Mouse (Mus musculus) forebrain, embryonic 12.5 days (tissue): ENCODE results near the gene Lrrc26. TPM values are rescaled to one million over a fixed set of nuclear protein-coding genes. Genes with fewer than 3 reads are reported as not detected.

Source experiments
- ATAC-seq: fragments of 200-750 bp; cut with Nextera tagmentation; 2 replicates; pipeline ENCODE4 v1.8.0; 2017; ENCODE audit warnings: moderate TSS enrichment; ENCODE audit not compliant: low FRiP score
- H3K27ac ChIP-seq: fragments of 300-500 bp; sonication (generic); 2 replicates; pipeline ENCODE4 v1.5.1; 2016; ENCODE audit warnings: mild to moderate bottlenecking
- H3K27me3 ChIP-seq: fragments of 300-500 bp; sonication (generic); 2 replicates; pipeline ENCODE4 v1.6.1; 2016; ENCODE audit warnings: mild to moderate bottlenecking
- H3K36me3 ChIP-seq: fragments of 300-500 bp; sonication (generic); replicated peaks from 2 replicates; pipeline ENCODE4 v1.6.1; 2016; ENCODE audit warnings: mild to moderate bottlenecking
- H3K4me1 ChIP-seq: fragments of 300-500 bp; sonication (generic); 2 replicates; pipeline ENCODE4 v1.6.1; 2016
- H3K4me2 ChIP-seq: fragments of 300-500 bp; sonication (generic); 2 replicates; pipeline ENCODE4 v1.6.1; 2016; ENCODE audit warnings: mild to moderate bottlenecking, moderate library complexity
- H3K4me3 ChIP-seq: fragments of 300-500 bp; sonication (generic); replicated peaks from 2 replicates; pipeline ENCODE4 v1.5.1; 2016; ENCODE audit warnings: mild to moderate bottlenecking
- H3K9ac ChIP-seq: fragments of 300-500 bp; sonication (generic); 2 replicates; pipeline ENCODE4 v1.6.1; 2016; ENCODE audit warnings: mild to moderate bottlenecking
- H3K9me3 ChIP-seq: fragments of 300-500 bp; sonication (generic); 2 replicates; pipeline ENCODE4 v1.6.1; 2016
- WGBS: fragments of 180-500 bp; shearing (Covaris S2); methylation state at CpG from one replicate; pipeline ENCODE4 v1.1.7; 2016; 5-methylcytosine and 5-hydroxymethylcytosine counted together
- polyA plus RNA-seq: library from polyadenylated mRNA; unstranded; fragments of >200 nt; fragmentation: Nextera tagmentation; extraction: Ambion mirVana; gene quantifications from 2 replicates; pipeline ENCODE4 v1.2.1, GENCODE M21; 2016

Lrrc26 gene
- polyA plus RNA-seq, 1 experiment from 2014 or later = not detected

DNA sequence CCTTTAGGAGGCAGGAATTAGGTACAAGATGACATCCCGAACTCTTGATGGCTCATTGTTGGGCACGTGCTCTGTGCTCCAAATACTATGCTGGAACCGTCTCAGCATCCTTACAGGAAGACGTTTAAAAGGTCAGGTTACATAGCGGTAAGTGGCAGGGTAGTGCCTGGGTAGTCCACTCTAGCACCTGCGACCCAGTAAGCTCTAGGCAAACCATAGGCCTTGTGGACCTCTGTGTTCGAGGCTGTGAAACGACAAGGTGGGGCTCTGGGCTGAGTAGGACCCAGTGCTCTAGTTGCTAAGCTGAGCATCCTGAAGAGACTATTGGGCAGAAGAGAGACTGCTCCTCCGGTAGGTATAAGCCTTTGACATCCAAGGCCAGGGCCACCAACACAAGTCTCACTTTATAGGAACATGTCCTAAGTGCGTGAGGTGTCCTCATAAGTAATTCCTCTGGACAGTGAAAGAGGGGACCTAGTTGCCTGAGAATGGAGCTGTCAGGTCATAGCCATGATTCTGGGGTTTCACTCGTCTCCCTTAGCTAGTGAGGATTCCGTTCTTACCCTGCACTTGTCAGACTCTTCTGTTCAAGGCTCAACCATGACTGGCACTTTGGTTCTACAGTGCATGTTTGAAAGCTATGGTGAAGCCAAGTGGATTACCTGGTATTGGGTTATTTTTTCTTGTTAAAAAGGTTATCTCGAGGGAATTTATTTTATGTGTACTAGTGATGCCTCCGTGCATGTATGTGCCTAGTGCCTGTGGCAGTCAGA is 16.1 kb downstream of the Lrrc26 start:
- ATAC-seq = no peak
- H3K9me3 ChIP-seq = no peaks in the 10 kb centered on the region
- peaks cover 75% of the 10 kb centered on the region for H3K27me3 ChIP-seq
- 50% methylated on average over 14 of the region's 14 CpGs for WGBS
- no peak overlapping the region for H3K27ac ChIP-seq
- H3K4me1 ChIP-seq = 0 out of 2 replicates have a peak, but pooled peaks cover 13% of the 10 kb centered on the region
- H3K4me2 ChIP-seq = peak overlapping the region; percentile 87
- H3K36me3 ChIP-seq = no peaks in the 10 kb centered on the region
- peak overlapping the region; percentile 61; the same call in 1 of the 2 replicates for H3K9ac ChIP-seq
- peak overlapping the region; percentile 49 for H3K4me3 ChIP-seq

DNA sequence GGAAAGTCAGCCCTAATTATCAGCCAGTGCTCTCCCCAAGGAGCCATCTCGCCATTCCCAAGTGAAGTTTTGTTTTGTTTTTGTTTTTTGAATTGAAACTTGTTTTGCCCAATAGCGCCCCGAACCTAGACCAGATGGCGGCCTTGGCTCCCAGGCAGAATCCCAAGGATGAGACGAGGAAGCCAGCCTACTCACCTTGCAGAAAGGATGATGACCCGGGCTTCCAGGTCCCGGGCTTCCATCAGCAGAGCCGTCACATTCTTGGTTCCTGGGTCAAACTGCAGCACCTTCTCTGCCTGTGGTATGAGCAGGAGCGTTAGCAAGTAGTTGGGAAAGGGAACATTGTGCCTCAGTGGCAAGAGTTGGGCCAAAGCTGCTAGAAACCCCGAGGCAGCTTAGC is 20.5 kb downstream of the Lrrc26 start:
- ATAC-seq = no peak

DNA sequence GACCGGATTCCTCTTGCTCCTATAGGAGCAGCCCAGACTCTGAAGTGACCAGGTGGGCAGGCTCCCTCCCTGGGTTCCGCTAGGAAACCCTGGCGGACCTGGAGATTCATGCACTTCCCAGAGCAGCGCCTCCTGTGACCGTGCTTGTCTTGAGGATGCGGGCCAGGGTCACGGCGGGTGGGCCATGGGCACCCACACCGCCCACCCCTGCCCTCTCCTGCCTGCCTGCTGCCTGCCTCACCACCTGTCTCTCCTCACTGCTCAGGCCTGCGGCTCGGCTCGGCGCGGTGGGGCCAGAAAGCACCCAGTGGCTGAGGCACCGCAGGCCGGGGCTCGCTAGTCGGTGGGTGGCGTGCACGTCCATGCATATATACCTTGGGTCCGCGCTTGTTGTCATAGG is 21.3 kb downstream of the Lrrc26 start:
- no peaks in the 10 kb centered on the region for H3K36me3 ChIP-seq
- H3K4me1 ChIP-seq = no peaks in the 10 kb centered on the region
- H3K27me3 ChIP-seq = peaks cover 100% of the 10 kb centered on the region
- no peak overlapping the region for H3K4me2 ChIP-seq
- no peak overlapping the region for H3K9ac ChIP-seq
- H3K4me3 ChIP-seq = no peak overlapping the region
- no peak overlapping the region for H3K27ac ChIP-seq
- H3K9me3 ChIP-seq = no peaks in the 10 kb centered on the region
- 3% methylated on average over 22 of the region's 22 CpGs for WGBS
- ATAC-seq = no peak

More for the DNA sequence above, 20.5 kb downstream of the Lrrc26 start:
- 57% methylated on average over 10 of the region's 10 CpGs for WGBS
- Histone ChIP-seq H3K9me3 (no peaks in the 10 kb centered on the region), H3K9ac (no peak overlapping the region), H3K27me3 (peaks cover 99% of the 10 kb centered on the region), H3K4me2 (no peak overlapping the region), H3K36me3 (no peaks in the 10 kb centered on the region), H3K4me1 (0 out of 2 replicates have a peak, but pooled peaks cover 4% of the 10 kb centered on the region), H3K4me3 (no peak overlapping the region), H3K27ac (no peak overlapping the region)

DNA sequence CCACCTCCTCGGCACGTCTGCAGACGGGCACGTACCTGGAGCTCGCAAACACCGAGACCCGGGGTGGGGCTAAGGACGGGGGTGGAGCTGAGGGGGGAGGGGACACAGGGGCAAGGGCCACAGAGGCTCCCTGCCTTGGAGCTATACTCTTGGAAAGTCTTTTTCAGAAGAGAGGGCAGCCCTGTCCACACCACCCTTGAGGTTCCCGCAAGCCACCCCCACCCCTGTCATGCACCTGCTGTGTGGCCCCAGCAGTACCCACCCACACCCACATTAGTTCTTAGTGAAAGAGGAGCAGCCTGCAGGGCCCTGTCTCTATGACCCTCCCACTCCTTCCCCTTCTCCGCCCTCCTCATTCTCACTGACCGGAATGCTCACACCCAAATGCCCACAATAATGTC is 21.8 kb downstream of the Lrrc26 start:
- H3K27me3 ChIP-seq = peaks cover 100% of the 10 kb centered on the region

DNA sequence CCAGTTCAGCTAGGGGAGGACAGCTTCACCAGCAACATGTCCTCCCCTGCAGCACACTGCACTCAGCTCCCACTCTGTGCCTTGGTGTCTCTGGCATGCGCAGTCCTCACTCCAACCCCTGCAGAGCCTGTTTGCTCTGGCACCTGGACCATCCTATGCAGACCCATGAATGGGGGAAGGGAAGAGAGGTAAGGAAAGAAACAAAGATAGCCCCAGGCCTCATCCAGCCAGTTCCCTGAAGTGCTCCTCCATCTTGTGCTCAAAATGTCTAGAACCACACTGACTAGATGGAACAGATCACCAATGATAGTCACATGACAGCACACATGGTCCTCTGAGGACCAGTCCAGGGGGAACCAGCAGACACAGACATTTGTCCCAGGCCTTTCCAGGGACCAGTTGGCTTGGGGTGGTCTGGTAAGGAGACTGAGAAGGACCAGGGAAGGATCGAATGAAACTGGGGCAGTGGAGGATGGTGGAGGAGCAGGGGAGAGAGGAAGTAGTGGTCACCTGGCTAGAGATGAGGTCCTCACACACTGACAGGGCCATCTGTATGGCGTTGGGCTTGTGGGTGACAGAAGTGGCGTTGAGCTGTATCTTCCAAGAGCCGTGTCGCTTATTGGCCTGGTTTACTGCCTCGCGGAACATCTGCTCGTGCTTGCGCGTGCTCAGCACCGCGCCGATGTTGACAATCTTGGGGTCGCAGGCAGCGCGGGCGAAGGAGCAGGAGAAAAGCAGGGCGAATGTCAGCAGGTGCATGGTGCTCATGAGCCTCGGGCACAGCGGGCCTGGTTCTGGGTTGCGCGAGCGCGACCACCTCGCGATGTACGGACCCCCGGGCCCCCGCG is 28.6 kb downstream of the Lrrc26 start:
- Histone ChIP-seq H3K4me1 (peaks cover 10% of the 10 kb centered on the region), H3K27ac (no peak overlapping the region), H3K27me3 (peaks cover 93% of the 10 kb centered on the region), H3K4me3 (peak overlapping the region; percentile 45), H3K4me2 (peak overlapping the region; percentile 65), H3K9me3 (no peaks in the 10 kb centered on the region), H3K36me3 (no peaks in the 10 kb centered on the region), H3K9ac (peak overlapping the region; percentile 34; the same call in 1 of the 2 replicates)
- peak; percentile 41 for ATAC-seq
- 5% methylated on average over 31 of the region's 31 CpGs for WGBS

More for the DNA sequence above, 21.8 kb downstream of the Lrrc26 start:
- no peaks in the 10 kb centered on the region for H3K4me1 ChIP-seq
- H3K4me3 ChIP-seq = no peak overlapping the region
- ATAC-seq = no peak
- H3K9ac ChIP-seq = no peak overlapping the region
- H3K4me2 ChIP-seq = no peak overlapping the region
- 7% methylated on average over 11 of the region's 11 CpGs for WGBS
- H3K27ac ChIP-seq = no peak overlapping the region
- no peaks in the 10 kb centered on the region for H3K9me3 ChIP-seq
- no peaks in the 10 kb centered on the region for H3K36me3 ChIP-seq

DNA sequence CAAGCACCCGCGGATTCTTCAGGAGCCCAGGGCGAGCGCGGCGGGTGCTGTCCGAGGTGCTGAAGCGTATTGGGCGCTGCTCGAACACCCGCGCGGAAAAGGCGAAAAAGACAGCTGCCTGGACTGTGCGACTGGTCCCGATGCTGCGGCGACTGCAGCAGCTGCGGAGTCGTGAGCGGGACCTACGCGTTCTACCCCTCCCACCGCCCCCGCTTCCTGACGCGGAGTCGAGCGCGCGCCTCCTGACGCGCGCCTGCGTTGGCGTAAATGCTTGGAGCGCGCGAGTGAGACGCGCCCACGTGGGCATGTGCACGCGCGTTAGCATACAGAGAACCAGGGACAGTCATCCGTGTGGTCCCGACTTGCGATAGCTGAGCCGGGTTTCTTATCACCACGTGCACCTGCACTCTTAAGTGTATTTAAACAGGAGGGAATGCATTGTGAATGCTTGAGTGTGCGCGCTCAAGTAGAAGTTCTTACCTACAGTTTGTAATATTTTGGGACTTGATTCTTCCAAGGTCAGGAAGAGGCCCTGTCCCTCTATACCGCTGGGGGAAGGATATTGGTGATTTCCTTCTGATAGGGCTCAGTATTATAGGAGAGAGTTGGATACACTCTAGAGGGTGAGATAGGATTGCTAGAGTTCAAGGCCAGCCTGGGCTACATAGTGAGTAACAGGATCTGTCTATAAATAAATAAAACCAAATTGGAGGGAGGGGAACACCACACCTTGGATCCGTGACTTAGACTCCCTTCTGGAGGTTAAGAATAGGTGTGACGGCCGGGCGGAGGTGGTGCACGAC is 29.5 kb downstream of the Lrrc26 start, which contains the start of gene Grin1:
Gene Grin1, minus strand, starts transcription at position 217 of the 803 bp plus-strand sequence.
- Histone ChIP-seq H3K4me1 (peaks cover 10% of the 10 kb centered on the region), H3K4me2 (peak within 1 kb of the TSS; percentile 65), H3K27ac (no peak within 1 kb of the TSS), H3K36me3 (no peaks in the 10 kb centered on the region), H3K9ac (peak within 1 kb of the TSS; percentile 34; the same call in 1 of the 2 replicates), H3K27me3 (peaks cover 84% of the 10 kb centered on the region), H3K9me3 (no peaks in the 10 kb centered on the region), H3K4me3 (peak within 1 kb of the TSS; percentile 45)
- peak; percentile 78 for ATAC-seq
- WGBS = 9% methylated on average over 58 of the region's 58 CpGs

DNA sequence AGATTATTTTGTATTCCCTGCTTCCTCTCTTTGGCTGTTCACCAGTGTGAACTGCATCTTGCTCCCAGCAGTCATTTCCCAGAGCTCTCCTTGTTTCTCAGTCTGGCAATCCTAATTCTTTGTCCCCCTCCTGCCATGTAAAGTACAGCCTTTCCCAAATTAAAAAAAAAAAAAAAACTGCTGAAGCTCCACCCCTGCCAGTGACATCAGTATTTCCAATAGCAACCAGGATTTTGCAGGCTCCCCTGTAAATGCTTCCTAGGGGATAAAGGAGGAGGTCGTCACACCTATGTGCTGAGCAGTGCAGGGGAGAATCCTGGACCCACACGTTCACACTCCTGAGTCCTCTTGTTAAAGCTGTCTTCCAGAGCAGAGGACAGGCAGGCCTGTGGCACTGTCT is 30.4 kb downstream of the Lrrc26 start:
- no peak overlapping the region for H3K4me3 ChIP-seq
- no peak overlapping the region for H3K4me2 ChIP-seq
- no peaks in the 10 kb centered on the region for H3K9me3 ChIP-seq
- H3K36me3 ChIP-seq = no peaks in the 10 kb centered on the region
- no peak overlapping the region for H3K9ac ChIP-seq
- no peak for ATAC-seq
- no peak overlapping the region for H3K27ac ChIP-seq
- WGBS = 39% methylated on average over 2 of the region's 2 CpGs
- H3K27me3 ChIP-seq = peaks cover 79% of the 10 kb centered on the region
- H3K4me1 ChIP-seq = peaks cover 10% of the 10 kb centered on the region

DNA sequence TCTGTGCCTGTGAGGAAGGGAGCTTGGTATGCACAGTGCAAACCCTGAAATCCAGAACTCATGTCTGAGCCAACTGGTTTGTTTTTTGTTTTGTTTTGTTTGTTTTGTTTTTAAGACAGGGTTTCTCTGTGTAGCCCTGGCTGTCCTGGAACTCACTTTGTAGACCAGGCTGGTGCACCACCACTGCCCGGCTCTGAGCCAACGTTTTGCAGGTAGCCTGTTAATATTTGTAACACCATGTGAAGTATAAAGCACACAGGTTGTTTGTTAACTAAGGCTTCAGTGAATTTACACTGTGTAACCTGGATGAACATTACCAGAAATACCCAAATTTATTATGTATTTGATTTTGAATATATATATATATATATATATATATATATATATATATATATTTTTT is 36.3 kb downstream of the Lrrc26 start:
- H3K9me3 ChIP-seq = no peaks in the 10 kb centered on the region
- no peak overlapping the region for H3K4me3 ChIP-seq
- WGBS = 78% methylated on average over 2 of the region's 2 CpGs
- no peaks in the 10 kb centered on the region for H3K36me3 ChIP-seq
- H3K27ac ChIP-seq = no peak overlapping the region
- peaks cover 20% of the 10 kb centered on the region for H3K27me3 ChIP-seq
- H3K9ac ChIP-seq = no peak overlapping the region
- peaks cover under 1% of the 10 kb centered on the region; the same call in 1 of the 2 replicates for H3K4me1 ChIP-seq
- no peak overlapping the region for H3K4me2 ChIP-seq
- ATAC-seq = no peak

DNA sequence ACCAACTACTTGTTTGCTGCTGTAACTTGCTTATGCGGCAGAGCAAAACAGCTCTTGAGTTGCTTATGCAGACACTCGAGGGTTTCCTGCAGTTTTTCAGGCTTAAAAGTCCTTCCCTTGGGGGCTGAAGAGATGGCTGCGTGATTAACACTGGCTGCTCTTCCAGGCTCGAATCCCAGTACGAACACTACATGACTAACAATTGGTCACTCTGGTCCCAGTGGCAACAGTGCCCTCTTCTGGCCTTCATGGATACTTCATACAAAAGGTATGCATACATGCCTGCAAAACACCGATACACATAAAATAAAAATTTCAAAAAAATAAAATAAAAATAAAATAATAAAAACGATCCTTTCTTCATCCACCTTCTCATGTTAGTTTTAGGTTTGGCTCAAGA is 38.7 kb downstream of the Lrrc26 start:
- no peaks in the 10 kb centered on the region for H3K9me3 ChIP-seq
- no peak overlapping the region for H3K4me2 ChIP-seq
- no peak overlapping the region for H3K4me3 ChIP-seq
- H3K27me3 ChIP-seq = 0 out of 2 replicates have a peak, but pooled peaks cover 4% of the 10 kb centered on the region
- H3K9ac ChIP-seq = no peak overlapping the region
- H3K4me1 ChIP-seq = peaks cover 11% of the 10 kb centered on the region
- no peak overlapping the region for H3K27ac ChIP-seq
- H3K36me3 ChIP-seq = no peaks in the 10 kb centered on the region
- no peak for ATAC-seq
- WGBS = 33% methylated on average over 7 of the region's 7 CpGs

DNA sequence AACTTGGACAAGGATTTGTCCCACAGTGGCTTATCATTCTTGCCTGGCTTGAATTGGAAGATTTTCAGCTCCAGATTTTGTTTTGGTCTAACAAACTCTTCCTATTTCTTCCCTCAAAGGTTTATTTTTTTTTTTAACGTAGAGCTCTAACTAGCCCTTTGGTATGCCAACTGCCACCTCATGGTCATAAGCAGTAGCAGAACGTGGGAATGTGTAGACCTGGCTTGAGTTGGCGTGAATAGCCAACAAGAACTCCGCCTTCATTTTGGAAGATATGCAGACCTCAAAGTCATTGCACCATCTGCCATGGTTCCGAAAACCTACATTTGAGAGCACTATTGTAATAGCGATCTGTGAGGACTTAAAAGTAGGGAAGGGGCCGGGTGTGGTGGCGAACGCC is 41.8 kb downstream of the Lrrc26 start:
- no peaks in the 10 kb centered on the region for H3K27me3 ChIP-seq
- peak overlapping the region; percentile 88; the same call in 1 of the 2 replicates for H3K9ac ChIP-seq
- H3K4me3 ChIP-seq = peak overlapping the region; percentile 89
- peak overlapping the region; percentile 92 for H3K4me2 ChIP-seq
- ATAC-seq = no peak
- peaks cover 27% of the 10 kb centered on the region for H3K36me3 ChIP-seq
- no peak overlapping the region for H3K27ac ChIP-seq
- H3K4me1 ChIP-seq = peaks cover 15% of the 10 kb centered on the region
- WGBS = 67% methylated on average over 9 of the region's 9 CpGs
- H3K9me3 ChIP-seq = no peaks in the 10 kb centered on the region

DNA sequence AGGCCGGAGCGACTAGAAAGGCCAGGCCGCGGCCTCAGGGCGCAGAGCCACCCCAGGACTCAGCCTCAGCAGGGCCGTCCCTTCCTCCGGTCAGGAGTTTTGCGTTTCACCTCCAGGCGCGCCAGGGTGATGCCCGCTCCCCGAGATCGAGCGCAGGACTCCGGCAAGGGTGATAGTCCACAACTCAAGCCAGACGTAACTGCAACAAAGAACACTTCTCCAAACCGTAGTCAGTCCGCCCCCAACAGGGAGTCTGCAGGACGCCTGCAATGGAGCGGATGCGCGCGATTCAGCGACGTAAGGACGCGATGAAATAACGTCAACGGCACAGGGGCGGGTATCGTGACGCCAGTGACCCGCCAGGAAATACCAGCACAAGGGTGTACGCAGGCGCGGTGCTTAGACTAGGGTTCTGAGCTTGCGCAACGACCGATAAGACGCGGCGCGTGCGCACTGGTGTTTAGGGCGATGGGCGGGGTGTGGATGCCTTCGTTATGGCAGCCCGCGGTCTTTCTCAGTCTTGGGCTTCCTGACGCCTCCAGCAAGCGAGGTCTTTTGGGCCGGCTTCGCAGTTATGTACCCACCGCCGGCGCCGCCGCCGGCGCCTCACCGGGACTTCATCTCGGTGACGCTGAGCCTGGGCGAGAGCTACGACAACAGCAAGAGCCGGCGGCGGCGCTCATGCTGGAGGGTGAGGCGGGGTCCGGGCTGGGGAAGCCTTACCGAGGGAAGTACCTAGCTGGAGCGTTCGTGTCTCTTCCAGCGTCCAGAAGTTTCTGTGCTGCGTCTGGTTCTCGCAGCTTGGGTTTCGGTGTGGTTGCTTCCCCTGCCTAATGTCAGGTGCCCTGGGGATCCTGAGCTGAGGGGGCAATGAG is 42.8 kb downstream of the Lrrc26 start, which contains the start of gene Man1b1:
Gene Man1b1, plus strand, starts transcription at position 53 of the 875 bp plus-strand sequence.
- Histone ChIP-seq H3K9ac (peak within 1 kb of the TSS; percentile 88), H3K27me3 (no peaks in the 10 kb centered on the region), H3K36me3 (peaks cover 38% of the 10 kb centered on the region), H3K4me1 (peaks cover 15% of the 10 kb centered on the region), H3K9me3 (no peaks in the 10 kb centered on the region), H3K4me2 (peak within 1 kb of the TSS; percentile 92), H3K4me3 (peak within 1 kb of the TSS; percentile 89), H3K27ac (peak within 1 kb of the TSS; percentile 79)
- under 1% methylated on average over 78 of the region's 78 CpGs for WGBS
- peak; percentile 98 for ATAC-seq
